Mouse (Mus musculus) mesoderm, embryonic 11.5 days (tissue): Measurements from ENCODE around the gene Fbxl3.

ENCODE experiments used
- DNase-seq: peaks from one replicate; pipeline ENCODE4 v3.0.0-alpha.2; 2012; ENCODE audit warnings: low read depth, low spot score

Gene Fbxl3

GRCm38 (mm10) chr14:103085840-103086533 lies 13.4 kb downstream of the Fbxl3 start:
- DNase-seq, result no peak

GRCm38 (mm10) chr14:103079209-103079977 lies 20.0 kb downstream of the Fbxl3 start:
- no peak for DNase-seq

GRCm38 (mm10) chr14:103078006-103078912 lies 21.1 kb downstream of the Fbxl3 start:
- no peak for DNase-seq

- no peak for DNase-seq
Observed at GRCm38 (mm10) chr14:103077272-103078005, 21.9 kb downstream of the Fbxl3 start.

- DNase-seq, result no peak
Observed at GRCm38 (mm10) chr14:103075166-103075565, 24.2 kb downstream of the Fbxl3 start.

GRCm38 (mm10) chr14:103073825-103074224 lies 25.5 kb downstream of the Fbxl3 start:
- no peak for DNase-seq

GRCm38 (mm10) chr14:103072731-103073130 lies 26.6 kb downstream of the Fbxl3 start:
- DNase-seq, result no peak

- no peak for DNase-seq
Observed at GRCm38 (mm10) chr14:103071471-103071870, 27.9 kb downstream of the Fbxl3 start.

- no peak for DNase-seq
Observed at GRCm38 (mm10) chr14:103070790-103071189, 28.6 kb downstream of the Fbxl3 start.

- peak; percentile 97 for DNase-seq
Observed at GRCm38 (mm10) chr14:103069864-103070611, 29.3 kb downstream of the Fbxl3 start, which contains the start of gene Cln5. Gene Cln5 (plus strand): TSS chr14:103070216.

- DNase-seq, result no peak
Observed at GRCm38 (mm10) chr14:103069465-103069863, 29.9 kb downstream of the Fbxl3 start.

GRCm38 (mm10) chr14:103065294-103066167 lies 33.8 kb downstream of the Fbxl3 start:
- peak; percentile 65 for DNase-seq

- DNase-seq, result no peak
Observed at GRCm38 (mm10) chr14:103059495-103059894, 39.9 kb downstream of the Fbxl3 start.

GRCm38 (mm10) chr14:103058998-103059397 lies 40.4 kb downstream of the Fbxl3 start:
- no peak for DNase-seq

GRCm38 (mm10) chr14:103056601-103057000 lies 42.8 kb downstream of the Fbxl3 start:
- DNase-seq, result no peak

GRCm38 (mm10) chr14:103054731-103055130 lies 44.6 kb downstream of the Fbxl3 start:
- no peak for DNase-seq

- DNase-seq, result peak; percentile 81
Observed at GRCm38 (mm10) chr14:103051159-103051769, 48.1 kb downstream of the Fbxl3 start.

GRCm38 (mm10) chr14:103048292-103049086 lies 50.9 kb downstream of the Fbxl3 start:
- DNase-seq, result no peak
